In genomic region chr8:84714161-84714560, GRCm38 (mm10) we compare ENCODE assay signal across 8 mouse cellular contexts. TPM values are rescaled to one million over a fixed set of nuclear protein-coding genes. Genes with fewer than 3 reads are reported as not detected.
DNase-seq lines count a peak whose midpoint lies in the region; ATAC-seq and TF ChIP-seq lines count a peak whose summit lies in the region.
"Had no signal": no experiment of that assay in that cellular context is flagged by ENCODE, and none has a peak within 500 bp of the region (broad histone marks: within the 10 kb centered on the region; RNA-seq: fewer than 3 reads in every experiment).

No protein-coding gene starts in this region.

- H3K36me3 ChIP-seq in kidney, postnatal 0 days (ENCODE audit: insufficient read depth, low read length) = no peaks in the 10 kb centered on the region
- H3K36me3 ChIP-seq in forebrain, embryonic 11.5 days (ENCODE audit: control insufficient read depth, insufficient read depth, low read length) = no peaks in the 10 kb centered on the region
- H3K36me3 ChIP-seq in hindbrain, embryonic 14.5 days (replicated peaks; ENCODE audit: control insufficient read depth, insufficient read depth) = no peaks in the 10 kb centered on the region; the same call in 1 of the 2 replicates
- H3K36me3 ChIP-seq in neural tube, embryonic 12.5 days = 0 out of 2 replicates have a peak, but pooled peaks cover 4% of the 10 kb centered on the region

- no peak for ATAC-seq in kidney, postnatal 0 days (replicated peaks; ENCODE audit: low FRiP score, low read depth)
- no peak for ATAC-seq in forebrain, embryonic 11.5 days (replicated peaks; ENCODE audit: low FRiP score)
- ATAC-seq in hindbrain, embryonic 14.5 days (ENCODE audit: low FRiP score) = no peak
- no peak for ATAC-seq in neural tube, embryonic 12.5 days (ENCODE audit: low FRiP score, low read depth)

- H3K27ac ChIP-seq in kidney, postnatal 0 days = peak overlapping the region; percentile 82
- peak overlapping the region; percentile 96 for H3K27ac ChIP-seq in forebrain, embryonic 11.5 days (ENCODE audit: low read depth, low read length)
- H3K27ac ChIP-seq in hindbrain, embryonic 14.5 days = peak overlapping the region; percentile 90
- peak overlapping the region; percentile 87 for H3K27ac ChIP-seq in neural tube, embryonic 12.5 days

- no peak for TF ChIP-seq CTCF in kidney, postnatal 0 days (IDR thresholded peaks at IDR 0.05; ENCODE audit: low read depth)

- H3K27me3 ChIP-seq in kidney, postnatal 0 days (ENCODE audit: insufficient read depth, low read length) = no peaks in the 10 kb centered on the region
- H3K27me3 ChIP-seq in forebrain, embryonic 11.5 days (ENCODE audit: control insufficient read depth, insufficient read depth, low read length) = peaks cover 26% of the 10 kb centered on the region
- H3K27me3 ChIP-seq in hindbrain, embryonic 14.5 days (ENCODE audit: control insufficient read depth, insufficient read depth, low read length) = peaks cover 42% of the 10 kb centered on the region
- H3K27me3 ChIP-seq in neural tube, embryonic 12.5 days (replicated peaks) = peaks cover 53% of the 10 kb centered on the region

- H3K4me2 ChIP-seq in kidney, postnatal 0 days (ENCODE audit: low read length) = no peak overlapping the region
- H3K4me2 ChIP-seq in forebrain, embryonic 11.5 days (ENCODE audit: low read depth, low read length, severe bottlenecking) = no peak overlapping the region
- H3K4me2 ChIP-seq in hindbrain, embryonic 14.5 days (replicated peaks) = no peak overlapping the region
- H3K4me2 ChIP-seq in neural tube, embryonic 12.5 days (replicated peaks) = 0 out of 2 replicates have a peak overlapping the region, but pooled peaks have one; percentile 25

- 73% methylated on average over 4 of the region's 4 CpGs for WGBS in kidney, postnatal 0 days
- 54% methylated on average over 4 of the region's 4 CpGs for WGBS in forebrain, embryonic 11.5 days
- 53% methylated on average over 4 of the region's 4 CpGs for WGBS in hindbrain, embryonic 14.5 days
- 54% methylated on average over 4 of the region's 4 CpGs for WGBS in neural tube, embryonic 12.5 days

- H3K9me3 ChIP-seq in kidney, postnatal 0 days (replicated peaks; ENCODE audit: low read length) = no peaks in the 10 kb centered on the region
- no peaks in the 10 kb centered on the region for H3K9me3 ChIP-seq in forebrain, embryonic 11.5 days (ENCODE audit: control insufficient read depth, low read length)
- H3K9me3 ChIP-seq in hindbrain, embryonic 14.5 days (ENCODE audit: control insufficient read depth, low read length) = no peaks in the 10 kb centered on the region
- no peaks in the 10 kb centered on the region for H3K9me3 ChIP-seq in neural tube, embryonic 12.5 days

- H3K9ac ChIP-seq in kidney, postnatal 0 days (ENCODE audit: low read depth, low read length) = no peak overlapping the region
- peak overlapping the region; percentile 44; the same call in 1 of the 2 replicates for H3K9ac ChIP-seq in forebrain, embryonic 11.5 days (ENCODE audit: low read length)
- 0 out of 2 replicates have a peak overlapping the region, but pooled peaks have one; percentile 29 for H3K9ac ChIP-seq in hindbrain, embryonic 14.5 days
- H3K9ac ChIP-seq in neural tube, embryonic 12.5 days = 0 out of 2 replicates have a peak overlapping the region, but pooled peaks have one; percentile 17

- peaks cover 45% of the 10 kb centered on the region for H3K4me1 ChIP-seq in kidney, postnatal 0 days (replicated peaks; ENCODE audit: insufficient read depth, low read length)
- peaks cover 50% of the 10 kb centered on the region for H3K4me1 ChIP-seq in forebrain, embryonic 11.5 days (replicated peaks; ENCODE audit: control insufficient read depth, insufficient read depth, low read length)
- peaks cover 39% of the 10 kb centered on the region for H3K4me1 ChIP-seq in hindbrain, embryonic 14.5 days (replicated peaks; ENCODE audit: control insufficient read depth, insufficient read depth, low read length)
- peaks cover 58% of the 10 kb centered on the region for H3K4me1 ChIP-seq in neural tube, embryonic 12.5 days

- no peak for DNase-seq in kidney, postnatal 0 days (ENCODE audit: low spot score)
- no peak for DNase-seq in kidney, postnatal 36 days
- no peak for DNase-seq in forebrain, embryonic 11.5 days (ENCODE audit: low spot score)
- no peak for DNase-seq in hindbrain, embryonic 14.5 days (ENCODE audit: low spot score)
- DNase-seq in right cerebral cortex, postnatal 4 days = no peak
- DNase-seq in left cerebral cortex, adult 11 months (ENCODE audit: low spot score) = no peak
- DNase-seq: right cerebral cortex, postnatal 25 days had no signal

- H3K4me3 ChIP-seq in kidney, postnatal 0 days (replicated peaks; ENCODE audit: low read depth, low read length) = no peak overlapping the region
- H3K4me3 ChIP-seq in forebrain, embryonic 11.5 days (ENCODE audit: low read depth, low read length) = no peak overlapping the region
- no peak overlapping the region for H3K4me3 ChIP-seq in hindbrain, embryonic 14.5 days (replicated peaks; ENCODE audit: low read length)
- no peak overlapping the region for H3K4me3 ChIP-seq in neural tube, embryonic 12.5 days

RNA-seq across cellular contexts. Expression of gene G430095P16Rik, which starts 8.6 kb away (rescaled TPM):
- 1.9 and 2.5 TPM in 2 replicates for polyA plus RNA-seq in kidney, postnatal 0 days (2015; fragmentation: Nextera tagmentation; extraction: Ambion mirVana)
- polyA plus RNA-seq in forebrain, embryonic 11.5 days (2014; fragmentation: Nextera tagmentation; extraction: Ambion mirVana) = 3.0 and 3.1 TPM in 2 replicates
- polyA plus RNA-seq in hindbrain, embryonic 14.5 days (2014; fragmentation: Nextera tagmentation; extraction: Ambion mirVana) = 0.55 and 0.71 TPM in 2 replicates
- polyA plus RNA-seq in neural tube, embryonic 12.5 days (2016; fragmentation: Nextera tagmentation; extraction: Ambion mirVana) = 2.5 and 2.6 TPM in 2 replicates

RNA-seq across cellular contexts. Expression of gene Lyl1, which starts 12.9 kb away (rescaled TPM):
- 6.1 and 6.4 TPM in 2 replicates for polyA plus RNA-seq in kidney, postnatal 0 days (2015; fragmentation: Nextera tagmentation; extraction: Ambion mirVana)
- polyA plus RNA-seq in forebrain, embryonic 11.5 days (2014; fragmentation: Nextera tagmentation; extraction: Ambion mirVana) = 5.0 and 5.7 TPM in 2 replicates
- polyA plus RNA-seq in hindbrain, embryonic 14.5 days (2014; fragmentation: Nextera tagmentation; extraction: Ambion mirVana) = 3.8 and 5.1 TPM in 2 replicates
- 4.4 and 4.5 TPM in 2 replicates for polyA plus RNA-seq in neural tube, embryonic 12.5 days (2016; fragmentation: Nextera tagmentation; extraction: Ambion mirVana)

RNA-seq across cellular contexts. Expression of gene Nacc1, which starts 26.5 kb away (rescaled TPM):
- polyA plus RNA-seq in kidney, postnatal 0 days (2015; fragmentation: Nextera tagmentation; extraction: Ambion mirVana) = 15.9 and 16.1 TPM in 2 replicates
- 34.6 and 37.7 TPM in 2 replicates for polyA plus RNA-seq in forebrain, embryonic 11.5 days (2014; fragmentation: Nextera tagmentation; extraction: Ambion mirVana)
- 17.8 and 18.1 TPM in 2 replicates for polyA plus RNA-seq in hindbrain, embryonic 14.5 days (2014; fragmentation: Nextera tagmentation; extraction: Ambion mirVana)
- polyA plus RNA-seq in neural tube, embryonic 12.5 days (2016; fragmentation: Nextera tagmentation; extraction: Ambion mirVana) = 17.2 and 19.2 TPM in 2 replicates

RNA-seq across cellular contexts. Expression of gene Trmt1, which starts 28.1 kb away (rescaled TPM):
- polyA plus RNA-seq in kidney, postnatal 0 days (2015; fragmentation: Nextera tagmentation; extraction: Ambion mirVana) = 55.3 and 56.1 TPM in 2 replicates
- polyA plus RNA-seq in forebrain, embryonic 11.5 days (2014; fragmentation: Nextera tagmentation; extraction: Ambion mirVana) = 52.7 and 72.3 TPM in 2 replicates
- 55.2 and 62.1 TPM in 2 replicates for polyA plus RNA-seq in hindbrain, embryonic 14.5 days (2014; fragmentation: Nextera tagmentation; extraction: Ambion mirVana)
- 58.5 and 59.1 TPM in 2 replicates for polyA plus RNA-seq in neural tube, embryonic 12.5 days (2016; fragmentation: Nextera tagmentation; extraction: Ambion mirVana)

RNA-seq across cellular contexts. Expression of gene Ier2, which starts 51.5 kb away (rescaled TPM):
- 77.4 and 83.8 TPM in 2 replicates for polyA plus RNA-seq in kidney, postnatal 0 days (2015; fragmentation: Nextera tagmentation; extraction: Ambion mirVana)
- polyA plus RNA-seq in forebrain, embryonic 11.5 days (2014; fragmentation: Nextera tagmentation; extraction: Ambion mirVana) = 67.3 and 68.7 TPM in 2 replicates
- 17.4 and 20.1 TPM in 2 replicates for polyA plus RNA-seq in hindbrain, embryonic 14.5 days (2014; fragmentation: Nextera tagmentation; extraction: Ambion mirVana)
- polyA plus RNA-seq in neural tube, embryonic 12.5 days (2016; fragmentation: Nextera tagmentation; extraction: Ambion mirVana) = 72.4 and 72.8 TPM in 2 replicates
